Mouse (Mus musculus) heart, postnatal 0 days (tissue): ENCODE data around the gene Slc13a3. TPM values are rescaled to one million over a fixed set of nuclear protein-coding genes. Genes with fewer than 3 reads are reported as not detected.

Source experiments
- ATAC-seq: fragments of 200-750 bp; cut with Nextera tagmentation; 2 replicates; pipeline ENCODE4 v1.8.0; 2017; ENCODE audit warnings: low read depth, moderate number of reproducible peaks, moderate library complexity; ENCODE audit not compliant: insufficient read depth
- DNase-seq: peaks from one replicate; pipeline ENCODE4 v3.0.0-alpha.2; 2016; ENCODE audit warnings: low spot score
- H3K27ac ChIP-seq: fragments of 300-500 bp; sonication (generic); 2 replicates; pipeline ENCODE4 v1.5.1; 2014; ENCODE audit warnings: low read depth, mild to moderate bottlenecking
- H3K27me3 ChIP-seq: fragments of 300-500 bp; sonication (generic); 2 replicates; pipeline ENCODE4 v1.6.1; 2014; ENCODE audit warnings: low read length, mixed read lengths; ENCODE audit not compliant: control insufficient read depth, insufficient read depth
- H3K36me3 ChIP-seq: fragments of 300-500 bp; sonication (generic); replicated peaks from 2 replicates; pipeline ENCODE4 v1.6.1; 2014; ENCODE audit warnings: low read length, mixed read lengths; ENCODE audit not compliant: control insufficient read depth, insufficient read depth
- H3K4me1 ChIP-seq: fragments of 300-500 bp; sonication (generic); 2 replicates; pipeline ENCODE4 v1.6.1; 2014; ENCODE audit warnings: antibody characterized with exemption; ENCODE audit not compliant: control insufficient read depth, insufficient read depth
- H3K4me2 ChIP-seq: fragments of 300-500 bp; sonication (generic); 2 replicates; pipeline ENCODE4 v1.6.1; 2014; ENCODE audit warnings: low read depth, mild to moderate bottlenecking, low read length, moderate library complexity
- H3K4me3 ChIP-seq: fragments of 300-500 bp; sonication (generic); 2 replicates; pipeline ENCODE4 v1.5.1; 2014; ENCODE audit warnings: low read depth, low read length
- H3K9ac ChIP-seq: fragments of 300-500 bp; sonication (generic); replicated peaks from 2 replicates; pipeline ENCODE4 v1.6.1; 2014; ENCODE audit warnings: low read depth, low read length, mixed read lengths
- H3K9me3 ChIP-seq: fragments of 300-500 bp; sonication (generic); replicated peaks from 2 replicates; pipeline ENCODE4 v1.6.1; 2016; ENCODE audit warnings: low read length; ENCODE audit not compliant: control insufficient read depth
- CTCF ChIP-seq: IDR thresholded peaks from 2 replicates; pipeline ENCODE4 v1.5.1; 2016; ENCODE audit warnings: antibody characterized with exemption, control low read depth, low read depth
- EP300 ChIP-seq: IDR thresholded peaks from 2 replicates; pipeline ENCODE4 v1.6.1; 2016; ENCODE audit warnings: antibody characterized with exemption, low read depth
- WGBS: fragments of 180-500 bp; shearing (Covaris S2); extraction: QIAGEN DNeasy Blood & Tissue Kit; methylation state at CpG from one replicate; pipeline ENCODE4 v1.1.7; 2014; 5-methylcytosine and 5-hydroxymethylcytosine counted together
- polyA plus RNA-seq: library from polyadenylated mRNA; unstranded; fragments of >200 nt; fragmentation: Nextera tagmentation; extraction: Ambion mirVana; gene quantifications from 2 replicates; pipeline ENCODE4 v1.2.1, GENCODE M21; 2015
- total RNA-seq: library from RNA; depleted of rRNA; stranded (reverse); fragments of >200 nt; gene quantifications from 2 replicates; pipeline ENCODE4 v1.2.3, GENCODE M21; 2014; ENCODE audit warnings: low replicate concordance

The Slc13a3 gene
- total and polyA plus RNA-seq, 2 experiments from 2014 or later: 0.16 TPM; not detected in 1

DNA sequence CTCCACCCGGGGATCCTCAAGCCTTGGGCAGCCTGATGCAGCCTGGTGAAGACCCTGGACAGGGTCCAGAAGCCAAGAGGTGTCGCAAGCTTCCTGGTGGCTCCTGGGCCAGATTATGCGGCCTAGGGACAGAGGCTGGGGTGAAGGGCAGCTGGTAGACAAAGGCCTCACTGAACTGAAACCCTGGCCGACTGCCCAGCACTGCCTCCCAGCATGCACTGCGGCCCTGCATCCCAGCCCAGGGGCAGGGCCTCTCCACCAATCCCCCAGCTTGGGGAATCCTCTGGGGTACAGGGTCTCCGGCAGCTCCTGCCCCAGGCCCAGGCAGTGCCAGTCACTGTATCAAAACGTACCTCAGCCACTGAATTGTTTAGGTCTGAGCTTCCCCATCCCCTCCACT is 55.7 kb downstream of the Slc13a3 start:
- Histone ChIP-seq H3K4me3 (no peak overlapping the region), H3K9me3 (no peaks in the 10 kb centered on the region), H3K9ac (no peak overlapping the region), H3K27me3 (no peaks in the 10 kb centered on the region), H3K36me3 (no peaks in the 10 kb centered on the region), H3K27ac (no peak overlapping the region), H3K4me2 (no peak overlapping the region), H3K4me1 (no peaks in the 10 kb centered on the region)
- WGBS: 54% methylated on average over 7 of the region's 7 CpGs
- DNase-seq (no peak), ATAC-seq (peak; percentile 53; the same call in 1 of the 2 replicates)
- TF ChIP-seq CTCF (no peak), EP300 (no peak)

DNA sequence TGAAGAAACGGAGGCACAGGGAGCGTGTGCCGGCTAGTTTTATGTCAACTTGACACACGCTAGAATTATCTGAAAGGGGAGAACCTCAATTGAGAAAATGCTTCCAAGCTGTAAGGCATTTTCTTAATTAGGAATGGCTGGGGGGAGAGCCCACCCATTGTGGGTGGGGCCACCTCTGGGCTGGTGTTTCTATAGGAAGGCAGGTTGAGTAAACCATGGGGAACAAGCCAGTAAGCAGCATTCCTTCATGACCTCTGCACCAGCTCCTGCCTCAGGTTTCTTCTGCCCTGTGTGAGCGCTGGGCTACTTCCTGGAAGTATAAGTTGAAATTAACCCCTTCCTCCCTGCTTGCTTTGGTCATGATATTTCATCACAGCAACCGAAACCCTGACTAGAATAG is 57.2 kb downstream of the Slc13a3 start:
- Histone ChIP-seq H3K9me3 (no peaks in the 10 kb centered on the region), H3K4me3 (no peak overlapping the region)
- WGBS: 76% methylated on average over 6 of the region's 6 CpGs

GRCm38 (mm10) chr2:165415141-165415721 is 57.8 kb downstream of the Slc13a3 start:
- no peak for ATAC-seq
- H3K9me3 ChIP-seq: no peaks in the 10 kb centered on the region
- H3K27ac ChIP-seq: no peak overlapping the region
- DNase-seq: no peak
- H3K9ac ChIP-seq: no peak overlapping the region
- TF ChIP-seq CTCF (no peak), EP300 (no peak)
- H3K27me3 ChIP-seq: no peaks in the 10 kb centered on the region
- WGBS: 47% methylated on average over 11 of the region's 11 CpGs
- no peak overlapping the region for H3K4me2 ChIP-seq
- H3K4me3 ChIP-seq: no peak overlapping the region
- H3K4me1 ChIP-seq: no peaks in the 10 kb centered on the region
- no peaks in the 10 kb centered on the region for H3K36me3 ChIP-seq

More for the DNA sequence above, 57.2 kb downstream of the Slc13a3 start:
- Histone ChIP-seq H3K4me1 (no peaks in the 10 kb centered on the region), H3K36me3 (no peaks in the 10 kb centered on the region), H3K4me2 (no peak overlapping the region), H3K27ac (no peak overlapping the region), H3K27me3 (no peaks in the 10 kb centered on the region), H3K9ac (no peak overlapping the region)
- no peak for DNase-seq
- no peak for ATAC-seq
- TF ChIP-seq EP300 (no peak), CTCF (no peak)

- H3K9me3 ChIP-seq: no peaks in the 10 kb centered on the region
- no peak for TF ChIP-seq CTCF
- TF ChIP-seq EP300: no peak
Measured at GRCm38 (mm10) chr2:165414321-165414720, 58.7 kb downstream of the Slc13a3 start.

GRCm38 (mm10) chr2:165413884-165414283 is 59.1 kb downstream of the Slc13a3 start:
- ATAC-seq (no peak), DNase-seq (no peak)
- no peaks in the 10 kb centered on the region for H3K9me3 ChIP-seq
- no peaks in the 10 kb centered on the region for H3K4me1 ChIP-seq
- TF ChIP-seq CTCF: no peak
- no peak for TF ChIP-seq EP300
- H3K27ac ChIP-seq: no peak overlapping the region
- no peak overlapping the region for H3K4me3 ChIP-seq
- no peak overlapping the region for H3K9ac ChIP-seq
- no peak overlapping the region for H3K4me2 ChIP-seq
- no peaks in the 10 kb centered on the region for H3K27me3 ChIP-seq
- 50% methylated on average over 3 of the region's 3 CpGs for WGBS
- no peaks in the 10 kb centered on the region for H3K36me3 ChIP-seq

More at GRCm38 (mm10) chr2:165414321-165414720, 58.7 kb downstream of the Slc13a3 start:
- no peak overlapping the region for H3K4me3 ChIP-seq
- H3K9ac ChIP-seq: no peak overlapping the region
- H3K4me1 ChIP-seq: no peaks in the 10 kb centered on the region
- 67% methylated on average over 5 of the region's 5 CpGs for WGBS
- H3K27me3 ChIP-seq: no peaks in the 10 kb centered on the region
- no peak overlapping the region for H3K4me2 ChIP-seq
- no peaks in the 10 kb centered on the region for H3K36me3 ChIP-seq
- ATAC-seq (no peak), DNase-seq (no peak)
- no peak overlapping the region for H3K27ac ChIP-seq

- H3K4me3 ChIP-seq: no peak overlapping the region
- DNase-seq (peak; percentile 40), ATAC-seq (no peak)
- no peaks in the 10 kb centered on the region for H3K27me3 ChIP-seq
- H3K36me3 ChIP-seq: no peaks in the 10 kb centered on the region
- WGBS: 32% methylated on average over 10 of the region's 10 CpGs
- H3K9me3 ChIP-seq: no peaks in the 10 kb centered on the region
- no peaks in the 10 kb centered on the region for H3K4me1 ChIP-seq
- TF ChIP-seq CTCF (peak; percentile 65), EP300 (no peak)
- H3K4me2 ChIP-seq: no peak overlapping the region
- H3K9ac ChIP-seq: no peak overlapping the region
- H3K27ac ChIP-seq: no peak overlapping the region
Measured at GRCm38 (mm10) chr2:165407700-165408301, 65.2 kb downstream of the Slc13a3 start.
